Mouse (Mus musculus) testis, adult 2 months (tissue): ENCODE results near the gene Traip. TPM values are rescaled to one million over a fixed set of nuclear protein-coding genes. Genes with fewer than 3 reads are reported as not detected.

ENCODE experiments used
- H3K27ac ChIP-seq: fragments of 200-500 bp; 2 replicates; pipeline ENCODE4 v1.5.1; 2012; ENCODE audit warnings: low read depth, low read length; ENCODE audit not compliant: control insufficient read depth, insufficient read depth
- H3K27me3 ChIP-seq: fragments of 200-500 bp; 2 replicates; pipeline ENCODE4 v1.6.1; 2012; ENCODE audit warnings: mild to moderate bottlenecking, low read length, moderate library complexity; ENCODE audit not compliant: control insufficient read depth, insufficient read depth
- H3K36me3 ChIP-seq: fragments of 200-500 bp; 2 replicates; pipeline ENCODE4 v1.6.1; 2012; ENCODE audit warnings: mild to moderate bottlenecking, low read length; ENCODE audit not compliant: control insufficient read depth, insufficient read depth
- H3K4me1 ChIP-seq: fragments of 200-500 bp; 2 replicates; pipeline ENCODE4 v1.6.1; 2012; ENCODE audit warnings: low read length; ENCODE audit not compliant: control insufficient read depth, insufficient read depth
- H3K4me3 ChIP-seq: fragments of 200-500 bp; 2 replicates; pipeline ENCODE4 v1.5.1; 2012; ENCODE audit warnings: low read depth, mild to moderate bottlenecking, low read length, moderate library complexity, mixed read lengths; ENCODE audit not compliant: control insufficient read depth
- CTCF ChIP-seq: fragments of 200-500 bp; IDR thresholded peaks from 2 replicates; pipeline ENCODE4 v1.5.1; 2012; ENCODE audit warnings: low read depth, mild to moderate bottlenecking, inconsistent platforms, low read length, moderate library complexity; ENCODE audit not compliant: control insufficient read depth, insufficient read depth, insufficient replicate concordance
- POLR2A ChIP-seq: fragments of 200-500 bp; IDR thresholded peaks from 2 replicates; pipeline ENCODE4 v1.6.1; 2012; ENCODE audit warnings: low read depth, mild to moderate bottlenecking, inconsistent platforms, low read length, moderate library complexity; ENCODE audit not compliant: control insufficient read depth
- polyA plus RNA-seq: library from polyadenylated mRNA; depleted of rRNA; stranded (reverse); fragments of >200 nt; gene quantifications from 2 replicates; pipeline ENCODE4 v1.2.3, GENCODE M21; 2012

Traip gene
- polyA plus RNA-seq, 1 experiment: 4.1 TPM

- no peak for TF ChIP-seq POLR2A
- no peak for TF ChIP-seq CTCF
- H3K27me3 ChIP-seq: no peaks in the 10 kb centered on the region
Measured at GRCm38 (mm10) chr9:107934146-107934545, 15.8 kb upstream of the Traip start.

DNA sequence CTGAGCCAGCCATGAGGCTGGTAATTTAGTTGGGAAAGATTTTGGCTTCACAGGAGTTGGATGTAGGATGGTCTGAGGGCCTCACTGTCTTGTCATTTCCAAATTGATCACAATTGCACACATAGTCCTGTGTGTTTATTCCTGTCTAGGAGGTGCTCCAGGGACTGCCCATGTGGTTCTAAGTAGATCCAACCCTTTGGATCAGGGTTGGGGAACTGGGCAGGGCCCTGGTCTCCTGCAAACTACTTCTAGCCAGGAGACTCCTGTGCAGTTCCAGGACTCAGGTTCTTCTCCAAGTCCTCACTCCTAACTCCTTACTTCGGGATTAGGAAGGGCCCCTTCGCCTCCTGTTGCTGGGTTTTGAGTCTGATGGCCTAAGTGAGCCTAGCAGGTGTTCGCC lies 14.6 kb upstream of the Traip start, which contains the start of gene Camkv:
Gene Camkv, plus strand, starts transcription at position 301 of the 400 bp plus-strand sequence.
- no peak for TF ChIP-seq POLR2A
- TF ChIP-seq CTCF: no peak
- Histone ChIP-seq H3K27ac (no peak within 1 kb of the TSS), H3K27me3 (no peaks in the 10 kb centered on the region), H3K4me3 (peak within 1 kb of the TSS; percentile 86), H3K36me3 (no peaks in the 10 kb centered on the region), H3K4me1 (peaks cover 13% of the 10 kb centered on the region)

More at GRCm38 (mm10) chr9:107934146-107934545, 15.8 kb upstream of the Traip start:
- Histone ChIP-seq H3K4me1 (peaks cover 13% of the 10 kb centered on the region), H3K36me3 (no peaks in the 10 kb centered on the region), H3K27ac (no peak overlapping the region), H3K4me3 (no peak overlapping the region)

DNA sequence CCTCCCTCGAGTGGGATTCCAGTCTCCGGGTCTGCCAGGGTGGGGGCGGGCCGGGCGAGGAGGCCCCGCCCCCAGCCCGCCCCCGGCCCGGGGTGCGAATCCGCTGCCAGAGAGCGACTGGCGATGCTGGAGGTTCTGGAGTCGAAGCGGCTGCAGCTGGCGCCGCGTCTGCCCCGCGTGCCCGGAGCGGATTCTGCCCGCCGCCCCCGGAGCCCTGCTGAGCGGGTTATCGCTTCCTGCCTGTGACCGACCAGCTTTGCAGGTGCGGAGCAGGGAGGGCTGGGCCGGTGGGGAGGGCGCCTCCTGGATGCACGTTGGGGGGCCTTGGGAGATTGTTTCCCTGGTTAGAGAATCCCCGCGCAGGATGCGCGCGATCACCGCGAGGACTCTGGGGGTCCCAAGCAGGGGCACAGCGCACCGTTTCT lies 14.1 kb upstream of the Traip start:
- Histone ChIP-seq H3K27ac (no peak overlapping the region), H3K4me1 (peaks cover 13% of the 10 kb centered on the region), H3K27me3 (no peaks in the 10 kb centered on the region), H3K4me3 (peak overlapping the region; percentile 86), H3K36me3 (no peaks in the 10 kb centered on the region)
- TF ChIP-seq POLR2A: no peak
- TF ChIP-seq CTCF: no peak

DNA sequence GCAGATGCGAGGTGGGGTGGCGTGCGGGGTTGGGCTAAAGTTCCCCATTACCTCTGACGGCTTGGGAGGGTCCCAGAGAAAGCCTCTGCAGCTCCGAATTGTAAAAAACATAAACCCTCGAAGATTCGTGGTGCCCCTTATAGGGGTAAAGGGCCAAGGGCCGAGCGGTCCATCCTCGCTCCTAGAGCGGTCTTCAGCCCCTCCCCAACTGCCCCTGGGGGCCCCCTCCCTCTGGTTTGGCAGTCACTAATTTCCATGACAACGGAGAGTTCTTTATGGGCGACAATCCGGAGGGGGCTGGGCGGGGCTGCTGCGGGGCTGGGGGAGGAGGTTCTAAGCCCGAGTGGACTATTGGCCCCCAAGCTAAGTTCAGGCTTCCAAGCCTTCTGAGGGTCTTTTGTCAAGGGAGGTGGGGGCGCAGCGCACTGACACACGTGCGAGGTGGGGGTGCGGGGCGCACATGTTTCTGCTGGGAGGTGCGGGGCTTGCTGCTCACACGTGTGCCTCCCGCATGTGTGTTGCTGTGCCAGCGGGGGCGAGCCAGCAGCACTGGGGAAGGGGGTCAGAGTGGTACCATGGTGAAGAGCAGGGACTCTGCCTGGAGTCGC lies 13.6 kb upstream of the Traip start:
- no peaks in the 10 kb centered on the region for H3K27me3 ChIP-seq
- H3K4me1 ChIP-seq: peaks cover 13% of the 10 kb centered on the region
- no peaks in the 10 kb centered on the region for H3K36me3 ChIP-seq
- TF ChIP-seq POLR2A: no peak
- no peak for TF ChIP-seq CTCF
- peak overlapping the region; percentile 86 for H3K4me3 ChIP-seq
- H3K27ac ChIP-seq: no peak overlapping the region

DNA sequence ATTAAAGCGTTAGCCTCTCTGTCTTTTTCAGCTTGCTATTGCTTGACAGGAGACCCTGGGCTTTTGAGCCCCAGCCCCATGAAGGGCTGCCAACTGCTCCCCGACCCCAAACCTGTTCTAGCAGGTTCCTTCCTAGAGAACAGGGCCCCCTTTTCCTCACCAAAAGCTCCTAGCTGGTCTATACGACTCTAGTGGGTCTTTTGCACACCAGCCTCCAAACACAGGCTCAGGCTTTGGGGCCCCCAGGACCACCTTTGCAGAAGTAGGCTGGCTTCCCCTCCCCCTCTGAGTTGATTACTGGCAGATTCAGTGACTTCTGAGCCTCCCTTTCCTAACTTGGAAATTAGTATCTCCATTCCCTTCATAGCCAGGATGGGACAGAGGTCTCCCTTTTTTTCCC lies 13.1 kb upstream of the Traip start:
- H3K27me3 ChIP-seq: no peaks in the 10 kb centered on the region
- H3K36me3 ChIP-seq: no peaks in the 10 kb centered on the region
- no peak overlapping the region for H3K4me3 ChIP-seq
- TF ChIP-seq POLR2A (no peak), CTCF (no peak)
- no peak overlapping the region for H3K27ac ChIP-seq
- peaks cover 13% of the 10 kb centered on the region for H3K4me1 ChIP-seq

DNA sequence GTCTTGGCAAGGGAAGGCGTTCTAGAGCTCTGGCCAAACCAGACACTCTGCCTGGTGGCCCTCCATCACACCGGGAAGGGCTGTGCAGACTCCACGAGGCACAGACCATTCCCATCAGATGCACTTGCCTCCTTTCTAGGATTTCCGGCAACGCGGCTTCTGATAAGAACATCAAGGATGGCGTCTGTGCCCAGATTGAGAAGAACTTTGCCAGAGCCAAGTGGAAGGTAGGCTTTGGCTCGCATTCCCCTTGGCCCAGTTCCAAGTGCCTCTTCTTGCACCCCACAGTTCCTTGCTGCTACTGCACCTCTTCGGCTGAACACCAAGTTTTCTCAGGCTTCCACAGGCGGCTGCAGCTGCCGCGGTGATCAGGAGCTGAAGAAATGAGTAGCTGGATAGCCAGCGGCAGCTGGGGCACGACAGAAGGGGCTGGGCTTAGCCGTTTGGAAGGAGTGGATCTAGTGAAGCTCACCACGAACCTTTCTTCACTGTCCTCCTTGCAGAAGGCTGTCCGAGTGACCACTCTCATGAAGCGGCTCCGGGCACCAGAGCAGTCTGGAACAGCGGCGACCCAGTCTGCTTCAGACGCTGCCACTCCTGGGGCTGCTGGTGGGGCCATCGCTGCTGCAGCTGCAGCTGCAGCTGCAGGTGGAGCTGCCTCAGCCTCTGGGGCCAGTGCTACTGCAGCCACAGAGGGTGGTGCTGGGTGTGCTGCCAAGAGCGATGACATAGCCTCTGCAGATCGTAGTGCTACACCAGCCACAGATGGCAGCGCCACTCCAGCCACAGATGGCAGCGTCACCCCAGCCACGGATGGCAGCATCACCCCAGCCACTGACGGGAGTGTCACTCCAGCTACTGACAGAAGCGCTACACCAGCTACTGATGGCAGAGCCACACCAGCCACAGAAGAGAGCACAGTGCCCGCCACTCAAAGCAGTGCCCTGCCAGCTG lies 2.4 kb upstream of the Traip start:
- no peaks in the 10 kb centered on the region for H3K36me3 ChIP-seq
- TF ChIP-seq CTCF (no peak), POLR2A (no peak)
- H3K4me1 ChIP-seq: peaks cover 6% of the 10 kb centered on the region
- H3K4me3 ChIP-seq: no peak overlapping the region
- no peak overlapping the region for H3K27ac ChIP-seq
- no peaks in the 10 kb centered on the region for H3K27me3 ChIP-seq
